Mouse (Mus musculus) forebrain, postnatal 0 days (tissue): ENCODE data around the gene Prss36. TPM values are rescaled to one million over a fixed set of nuclear protein-coding genes. Genes with fewer than 3 reads are reported as not detected.

Experiments used
- ATAC-seq: fragments of 200-750 bp; cut with Nextera tagmentation; 2 replicates; pipeline ENCODE4 v1.8.0; 2017; ENCODE audit warnings: mild to moderate bottlenecking, moderate library complexity
- DNase-seq: peaks from one replicate; pipeline ENCODE4 v3.0.0-alpha.2; 2015
- H3K27ac ChIP-seq: fragments of 300-500 bp; sonication (generic); 2 replicates; pipeline ENCODE4 v1.5.1; 2014; ENCODE audit warnings: low read depth, mild to moderate bottlenecking, antibody characterized with exemption, low read length, moderate library complexity, mixed read lengths
- H3K27me3 ChIP-seq: fragments of 300-500 bp; sonication (generic); 2 replicates; pipeline ENCODE4 v1.6.1; 2014; ENCODE audit warnings: mild to moderate bottlenecking, low read length, mixed read lengths; ENCODE audit not compliant: insufficient read depth
- H3K36me3 ChIP-seq: fragments of 300-500 bp; sonication (generic); 2 replicates; pipeline ENCODE4 v1.6.1; 2014; ENCODE audit warnings: mild to moderate bottlenecking, moderate library complexity; ENCODE audit not compliant: insufficient read depth
- H3K4me1 ChIP-seq: fragments of 300-500 bp; sonication (generic); 2 replicates; pipeline ENCODE4 v1.6.1; 2014; ENCODE audit warnings: antibody characterized with exemption; ENCODE audit not compliant: insufficient read depth
- H3K4me2 ChIP-seq: fragments of 300-500 bp; sonication (generic); 2 replicates; pipeline ENCODE4 v1.6.1; 2014; ENCODE audit warnings: low read depth, mild to moderate bottlenecking, moderate library complexity
- H3K4me3 ChIP-seq: fragments of 300-500 bp; sonication (generic); 2 replicates; pipeline ENCODE4 v1.5.1; 2014; ENCODE audit warnings: low read depth, low read length, mixed read lengths
- H3K9ac ChIP-seq: fragments of 300-500 bp; sonication (generic); 2 replicates; pipeline ENCODE4 v1.6.1; 2014; ENCODE audit warnings: mild to moderate bottlenecking
- H3K9me3 ChIP-seq: fragments of 300-500 bp; sonication (generic); 2 replicates; pipeline ENCODE4 v1.6.1; 2016; ENCODE audit warnings: low read length
- CTCF ChIP-seq: sonication (generic); IDR thresholded peaks from 2 replicates; pipeline ENCODE4 v1.5.1; 2016; ENCODE audit warnings: antibody characterized with exemption, control low read depth, low read depth
- WGBS: fragments of 180-500 bp; shearing (Covaris S2); extraction: QIAGEN DNeasy Blood & Tissue Kit; methylation state at CpG from one replicate; pipeline ENCODE4 v1.1.7; 2014; 5-methylcytosine and 5-hydroxymethylcytosine counted together
- polyA plus RNA-seq: library from polyadenylated mRNA; unstranded; fragments of >200 nt; fragmentation: Nextera tagmentation; extraction: Ambion mirVana; gene quantifications from 2 replicates; pipeline ENCODE4 v1.2.1, GENCODE M21; 2015
- total RNA-seq: library from RNA; depleted of rRNA; stranded (reverse); fragments of >200 nt; gene quantifications from 2 replicates; pipeline ENCODE4 v1.2.3, GENCODE M21; 2014; rRNA removed

Gene Prss36
- 6.4 and 18.4 TPM in 2 replicates for total RNA-seq
- polyA plus RNA-seq: 15.6 and 18.3 TPM in 2 replicates

- H3K9ac ChIP-seq: no peak within 1 kb of the TSS
- no peak for ATAC-seq
- WGBS: 66% methylated on average over 6 of the region's 6 CpGs
- DNase-seq: no peak
- no peaks in the 10 kb centered on the region for H3K4me1 ChIP-seq
- H3K4me3 ChIP-seq: no peak within 1 kb of the TSS
- no peak for TF ChIP-seq CTCF
- H3K27me3 ChIP-seq: peaks cover 8% of the 10 kb centered on the region
- no peaks in the 10 kb centered on the region for H3K36me3 ChIP-seq
- no peak within 1 kb of the TSS for H3K4me2 ChIP-seq
- H3K9me3 ChIP-seq: no peaks in the 10 kb centered on the region
- no peak within 1 kb of the TSS for H3K27ac ChIP-seq
These were observed at the start of gene Prss36 for GRCm38 (mm10) chr7:127946470-127947023. Gene Prss36 (minus strand): TSS chr7:127946725.

GRCm38 (mm10) chr7:127993341-127993977, 46.9 kb upstream of the Prss36 start, which contains the start of gene Pycard:
Gene Pycard (minus strand): TSS chr7:127993867.
- Histone ChIP-seq H3K27ac (no peak within 1 kb of the TSS), H3K9ac (no peak within 1 kb of the TSS), H3K4me1 (peaks cover 5% of the 10 kb centered on the region; the same call in 1 of the 2 replicates), H3K9me3 (no peaks in the 10 kb centered on the region), H3K36me3 (peaks cover 14% of the 10 kb centered on the region), H3K4me3 (no peak within 1 kb of the TSS), H3K4me2 (peak within 1 kb of the TSS; percentile 35), H3K27me3 (no peaks in the 10 kb centered on the region)
- DNase-seq (no peak), ATAC-seq (peak; percentile 32; the same call in 1 of the 2 replicates)
- WGBS: 22% methylated on average over 18 of the region's 18 CpGs
- no peak for TF ChIP-seq CTCF

GRCm38 (mm10) chr7:127992488-127993340, 46.2 kb upstream of the Prss36 start:
- Histone ChIP-seq H3K9ac (no peak overlapping the region), H3K9me3 (no peaks in the 10 kb centered on the region), H3K27me3 (no peaks in the 10 kb centered on the region), H3K4me2 (peak overlapping the region; percentile 35; the same call in 1 of the 2 replicates), H3K27ac (no peak overlapping the region), H3K4me1 (peaks cover 5% of the 10 kb centered on the region; the same call in 1 of the 2 replicates), H3K4me3 (no peak overlapping the region), H3K36me3 (peaks cover 21% of the 10 kb centered on the region)
- DNase-seq: no peak
- ATAC-seq: no peak; the same call in 1 of the 2 replicates
- no peak for TF ChIP-seq CTCF
- 50% methylated on average over 5 of the region's 5 CpGs for WGBS

- peak; percentile 81 for ATAC-seq
- 50% methylated on average over 6 of the region's 6 CpGs for WGBS
- peak; percentile 68 for TF ChIP-seq CTCF
- Histone ChIP-seq H3K27me3 (no peaks in the 10 kb centered on the region), H3K4me1 (peaks cover 5% of the 10 kb centered on the region; the same call in 1 of the 2 replicates), H3K4me3 (no peak overlapping the region), H3K9ac (no peak overlapping the region), H3K36me3 (peaks cover 26% of the 10 kb centered on the region), H3K27ac (peak overlapping the region; percentile 2; the same call in 1 of the 2 replicates), H3K9me3 (no peaks in the 10 kb centered on the region), H3K4me2 (no peak overlapping the region)
- peak; percentile 81 for DNase-seq
These were observed 45.3 kb upstream of the Prss36 start for GRCm38 (mm10) chr7:127991643-127992487.

- peaks cover 5% of the 10 kb centered on the region; the same call in 1 of the 2 replicates for H3K4me1 ChIP-seq
- ATAC-seq (no peak), DNase-seq (no peak)
- no peak overlapping the region for H3K9ac ChIP-seq
- no peak for TF ChIP-seq CTCF
- peaks cover 48% of the 10 kb centered on the region for H3K36me3 ChIP-seq
- H3K9me3 ChIP-seq: no peaks in the 10 kb centered on the region
- H3K4me3 ChIP-seq: no peak overlapping the region
- no peak overlapping the region for H3K4me2 ChIP-seq
- H3K27me3 ChIP-seq: no peaks in the 10 kb centered on the region
- H3K27ac ChIP-seq: no peak overlapping the region
- 87% methylated on average over 1 of the region's 1 CpGs for WGBS
These were observed 42.4 kb upstream of the Prss36 start for GRCm38 (mm10) chr7:127988904-127989303.

GRCm38 (mm10) chr7:127980606-127981005, 34.1 kb upstream of the Prss36 start:
- H3K4me2 ChIP-seq: no peak overlapping the region
- H3K9ac ChIP-seq: no peak overlapping the region
- no peak overlapping the region for H3K4me3 ChIP-seq
- no peaks in the 10 kb centered on the region for H3K9me3 ChIP-seq
- DNase-seq: no peak
- 87% methylated on average over 3 of the region's 3 CpGs for WGBS
- no peaks in the 10 kb centered on the region for H3K27me3 ChIP-seq
- peaks cover 79% of the 10 kb centered on the region for H3K36me3 ChIP-seq
- TF ChIP-seq CTCF: no peak
- H3K27ac ChIP-seq: no peak overlapping the region
- H3K4me1 ChIP-seq: no peaks in the 10 kb centered on the region
- ATAC-seq: no peak
